Mouse (Mus musculus): Measurements from ENCODE around the gene Olfml2b. TPM values are rescaled to one million over a fixed set of nuclear protein-coding genes. Genes with fewer than 3 reads are reported as not detected.

Gene Olfml2b
- total and polyA plus RNA-seq, 3 experiments = 0.05 TPM; not detected in 2

GRCm38 (mm10) chr1:170697771-170698356 lies 53.5 kb downstream of the Olfml2b start:
- peaks cover 4% of the 10 kb centered on the region for H3K27me3 ChIP-seq (ENCODE audit: insufficient read depth, low read length)

GRCm38 (mm10) chr1:170698771-170699170 lies 54.4 kb downstream of the Olfml2b start:
- no peaks in the 10 kb centered on the region for H3K36me3 ChIP-seq (replicated peaks)
- DNase-seq (ENCODE audit: low spot score) = no peak
- no peak for TF ChIP-seq POLR2AphosphoS5 (IDR thresholded peaks at IDR 0.05; ENCODE audit: insufficient replicate concordance, low read depth, low read length)
- no peak for TF ChIP-seq CTCF (IDR thresholded peaks at IDR 0.05; ENCODE audit: low read depth, low read length)
- no peak for TF ChIP-seq TAL1 (conservative IDR thresholded peaks at IDR 0.05; ENCODE audit: low read depth, low read length)
- no peak for TF ChIP-seq GATA1 (IDR thresholded peaks at IDR 0.05; ENCODE audit: borderline replicate concordance, low read length)
- TF ChIP-seq GATA2 (IDR thresholded peaks at IDR 0.05; ENCODE audit: borderline replicate concordance, low read depth, low read length) = no peak
- peaks cover 4% of the 10 kb centered on the region for H3K27me3 ChIP-seq (ENCODE audit: insufficient read depth, low read length)
- no peaks in the 10 kb centered on the region for H3K4me1 ChIP-seq (ENCODE audit: insufficient read depth, low read depth, low read length)
- no peaks in the 10 kb centered on the region for H3K9me3 ChIP-seq (replicated peaks)
- ATAC-seq (ENCODE audit: extremely low read depth, insufficient number of reproducible peaks, low FRiP score, poor library complexity, severe bottlenecking) = no peak
- no peak overlapping the region for H3K4me3 ChIP-seq (ENCODE audit: low read depth, low read length)

More at GRCm38 (mm10) chr1:170697771-170698356, 53.5 kb downstream of the Olfml2b start:
- H3K4me3 ChIP-seq (ENCODE audit: low read depth, low read length) = no peak overlapping the region
- no peak for DNase-seq (ENCODE audit: low spot score)
- no peaks in the 10 kb centered on the region for H3K36me3 ChIP-seq (replicated peaks)
- no peak for TF ChIP-seq CTCF (IDR thresholded peaks at IDR 0.05; ENCODE audit: low read depth, low read length)
- TF ChIP-seq GATA1 (IDR thresholded peaks at IDR 0.05; ENCODE audit: borderline replicate concordance, low read length) = no peak
- no peak for TF ChIP-seq POLR2AphosphoS5 (IDR thresholded peaks at IDR 0.05; ENCODE audit: insufficient replicate concordance, low read depth, low read length)
- no peak for TF ChIP-seq TAL1 (conservative IDR thresholded peaks at IDR 0.05; ENCODE audit: low read depth, low read length)
- no peak for TF ChIP-seq GATA2 (IDR thresholded peaks at IDR 0.05; ENCODE audit: borderline replicate concordance, low read depth, low read length)
- H3K4me1 ChIP-seq (ENCODE audit: insufficient read depth, low read depth, low read length) = no peaks in the 10 kb centered on the region
- no peak for ATAC-seq (ENCODE audit: extremely low read depth, insufficient number of reproducible peaks, low FRiP score, poor library complexity, severe bottlenecking)
- no peaks in the 10 kb centered on the region for H3K9me3 ChIP-seq (replicated peaks)

GRCm38 (mm10) chr1:170699553-170699952 lies 55.2 kb downstream of the Olfml2b start:
- TF ChIP-seq TAL1 (conservative IDR thresholded peaks at IDR 0.05; ENCODE audit: low read depth, low read length) (no peak), POLR2AphosphoS5 (IDR thresholded peaks at IDR 0.05; ENCODE audit: insufficient replicate concordance, low read depth, low read length) (no peak), GATA1 (IDR thresholded peaks at IDR 0.05; ENCODE audit: borderline replicate concordance, low read length) (no peak), CTCF (IDR thresholded peaks at IDR 0.05; ENCODE audit: low read depth, low read length) (no peak), GATA2 (IDR thresholded peaks at IDR 0.05; ENCODE audit: borderline replicate concordance, low read depth, low read length) (no peak)

GRCm38 (mm10) chr1:170700496-170701027 lies 56.2 kb downstream of the Olfml2b start:
- Histone ChIP-seq H3K36me3 (replicated peaks) (peaks cover 5% of the 10 kb centered on the region), H3K4me3 (ENCODE audit: low read depth, low read length) (no peak overlapping the region), H3K27me3 (ENCODE audit: insufficient read depth, low read length) (peaks cover 4% of the 10 kb centered on the region), H3K9me3 (replicated peaks) (no peaks in the 10 kb centered on the region), H3K4me1 (ENCODE audit: insufficient read depth, low read depth, low read length) (no peaks in the 10 kb centered on the region)
- DNase-seq (ENCODE audit: low spot score) (no peak), ATAC-seq (ENCODE audit: extremely low read depth, insufficient number of reproducible peaks, low FRiP score, poor library complexity, severe bottlenecking) (no peak)
- TF ChIP-seq GATA1 (IDR thresholded peaks at IDR 0.05; ENCODE audit: borderline replicate concordance, low read length) (no peak), CTCF (IDR thresholded peaks at IDR 0.05; ENCODE audit: low read depth, low read length) (no peak), TAL1 (conservative IDR thresholded peaks at IDR 0.05; ENCODE audit: low read depth, low read length) (no peak), POLR2AphosphoS5 (IDR thresholded peaks at IDR 0.05; ENCODE audit: insufficient replicate concordance, low read depth, low read length) (no peak), GATA2 (IDR thresholded peaks at IDR 0.05; ENCODE audit: borderline replicate concordance, low read depth, low read length) (no peak)

More at GRCm38 (mm10) chr1:170699553-170699952, 55.2 kb downstream of the Olfml2b start:
- DNase-seq (ENCODE audit: low spot score) = no peak
- H3K9me3 ChIP-seq (replicated peaks) = no peaks in the 10 kb centered on the region
- H3K27me3 ChIP-seq (ENCODE audit: insufficient read depth, low read length) = peaks cover 4% of the 10 kb centered on the region
- no peak for ATAC-seq (ENCODE audit: extremely low read depth, insufficient number of reproducible peaks, low FRiP score, poor library complexity, severe bottlenecking)
- H3K36me3 ChIP-seq (replicated peaks) = no peaks in the 10 kb centered on the region
- H3K4me1 ChIP-seq (ENCODE audit: insufficient read depth, low read depth, low read length) = no peaks in the 10 kb centered on the region
- no peak overlapping the region for H3K4me3 ChIP-seq (ENCODE audit: low read depth, low read length)

- Histone ChIP-seq H3K27me3 (ENCODE audit: insufficient read depth, low read length) (peaks cover 4% of the 10 kb centered on the region), H3K9me3 (replicated peaks) (no peaks in the 10 kb centered on the region), H3K4me1 (ENCODE audit: insufficient read depth, low read depth, low read length) (no peaks in the 10 kb centered on the region), H3K4me3 (ENCODE audit: low read depth, low read length) (no peak overlapping the region), H3K36me3 (replicated peaks) (peaks cover 8% of the 10 kb centered on the region)
- no peak for DNase-seq (ENCODE audit: low spot score)
- ATAC-seq (ENCODE audit: extremely low read depth, insufficient number of reproducible peaks, low FRiP score, poor library complexity, severe bottlenecking) = no peak
- no peak for TF ChIP-seq CTCF (IDR thresholded peaks at IDR 0.05; ENCODE audit: low read depth, low read length)
- no peak for TF ChIP-seq POLR2AphosphoS5 (IDR thresholded peaks at IDR 0.05; ENCODE audit: insufficient replicate concordance, low read depth, low read length)
- TF ChIP-seq GATA2 (IDR thresholded peaks at IDR 0.05; ENCODE audit: borderline replicate concordance, low read depth, low read length) = no peak
- TF ChIP-seq TAL1 (conservative IDR thresholded peaks at IDR 0.05; ENCODE audit: low read depth, low read length) = no peak
- TF ChIP-seq GATA1 (IDR thresholded peaks at IDR 0.05; ENCODE audit: borderline replicate concordance, low read length) = no peak
Observed at GRCm38 (mm10) chr1:170701178-170701577, 56.8 kb downstream of the Olfml2b start.

- Histone ChIP-seq H3K4me3 (ENCODE audit: low read depth, low read length) (no peak overlapping the region), H3K27me3 (ENCODE audit: insufficient read depth, low read length) (peaks cover 4% of the 10 kb centered on the region), H3K9me3 (replicated peaks) (no peaks in the 10 kb centered on the region), H3K4me1 (ENCODE audit: insufficient read depth, low read depth, low read length) (no peaks in the 10 kb centered on the region), H3K36me3 (replicated peaks) (peaks cover 9% of the 10 kb centered on the region)
- ATAC-seq (ENCODE audit: extremely low read depth, insufficient number of reproducible peaks, low FRiP score, poor library complexity, severe bottlenecking) (no peak), DNase-seq (ENCODE audit: low spot score) (no peak)
- TF ChIP-seq GATA2 (IDR thresholded peaks at IDR 0.05; ENCODE audit: borderline replicate concordance, low read depth, low read length) (no peak), TAL1 (conservative IDR thresholded peaks at IDR 0.05; ENCODE audit: low read depth, low read length) (no peak)
Observed at GRCm38 (mm10) chr1:170701582-170701981, 57.2 kb downstream of the Olfml2b start.
